Mouse (Mus musculus) layer of hippocampus, postnatal 25 days (tissue): ENCODE measurements around the gene Mapk8ip1. TPM values are rescaled to one million over a fixed set of nuclear protein-coding genes. Genes with fewer than 3 reads are reported as not detected.
"Not testable (repeated sequence)": the region's sequence is repeated elsewhere in the genome, so short reads cannot be mapped to it uniquely, and the experiment has no call there.

Experiments used
- DNase-seq, 2 experiments: peaks; one replicate each; pipeline ENCODE4 v3.0.0; 2022; ENCODE audit warnings: mixed read lengths in 2 of 2, low spot score in 1 of 2; ENCODE audit errors: extremely low spot score in 1 of 2
- total RNA-seq, 2 experiments: library from RNA; stranded (reverse); gene quantifications; 2 replicates each; pipeline ENCODE4 v1.2.3; 2021

Mapk8ip1 gene
- total RNA-seq, 2 experiments from 2014 or later, result 339 to 369 TPM

- no peak for DNase-seq
Measured at GRCm38 (mm10) chr2:92426426-92426825, 25.4 kb upstream of the Mapk8ip1 start.

- DNase-seq, result no peak
Measured at GRCm38 (mm10) chr2:92425366-92425765, 24.3 kb upstream of the Mapk8ip1 start.

DNA sequence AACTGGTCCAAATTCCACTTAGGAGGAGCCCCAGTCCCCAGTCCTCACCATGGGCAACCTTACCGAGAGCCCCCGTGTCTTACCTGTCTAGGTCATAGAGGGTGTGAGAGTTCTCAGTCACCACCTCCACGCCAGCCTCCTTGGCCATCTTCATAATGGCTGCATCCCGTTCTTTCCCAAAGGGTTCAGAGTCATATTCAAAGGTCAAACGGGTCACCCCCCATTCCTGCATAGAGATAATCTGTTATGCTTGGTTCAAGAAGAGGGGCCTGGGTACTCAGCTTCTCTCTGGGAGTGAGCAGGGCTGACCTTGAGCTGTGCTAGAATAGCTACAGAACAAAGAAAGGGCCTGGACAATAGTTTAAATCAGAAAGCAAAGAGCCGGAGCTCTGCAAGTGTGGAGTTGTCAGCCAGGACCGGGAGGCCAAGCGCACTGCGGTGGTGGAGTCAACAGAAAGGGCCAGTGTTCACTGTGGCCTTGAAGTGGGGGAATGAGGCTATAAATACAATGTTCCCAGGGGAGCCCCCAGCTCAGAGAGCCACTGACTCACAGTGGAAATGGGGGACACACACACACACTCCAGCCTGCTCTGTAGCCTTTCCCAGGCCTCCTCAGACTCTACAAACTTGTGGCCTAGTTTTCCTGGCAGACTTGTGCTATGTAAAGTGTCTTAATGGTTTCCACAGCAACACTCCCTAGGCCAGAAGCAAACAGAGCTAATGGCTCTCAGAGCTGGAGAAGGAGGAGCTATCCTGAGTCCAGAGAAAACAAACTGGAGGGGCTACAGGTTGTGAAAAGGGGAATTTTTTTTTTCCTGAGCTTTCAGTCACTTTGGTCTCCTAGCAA lies 23.6 kb upstream of the Mapk8ip1 start:
- no peak for DNase-seq

GRCm38 (mm10) chr2:92423702-92424461 lies 22.8 kb upstream of the Mapk8ip1 start:
- DNase-seq, result peak; percentile 72 to 76

- DNase-seq, result no peak
Measured at GRCm38 (mm10) chr2:92423156-92423555, 22.1 kb upstream of the Mapk8ip1 start.

DNA sequence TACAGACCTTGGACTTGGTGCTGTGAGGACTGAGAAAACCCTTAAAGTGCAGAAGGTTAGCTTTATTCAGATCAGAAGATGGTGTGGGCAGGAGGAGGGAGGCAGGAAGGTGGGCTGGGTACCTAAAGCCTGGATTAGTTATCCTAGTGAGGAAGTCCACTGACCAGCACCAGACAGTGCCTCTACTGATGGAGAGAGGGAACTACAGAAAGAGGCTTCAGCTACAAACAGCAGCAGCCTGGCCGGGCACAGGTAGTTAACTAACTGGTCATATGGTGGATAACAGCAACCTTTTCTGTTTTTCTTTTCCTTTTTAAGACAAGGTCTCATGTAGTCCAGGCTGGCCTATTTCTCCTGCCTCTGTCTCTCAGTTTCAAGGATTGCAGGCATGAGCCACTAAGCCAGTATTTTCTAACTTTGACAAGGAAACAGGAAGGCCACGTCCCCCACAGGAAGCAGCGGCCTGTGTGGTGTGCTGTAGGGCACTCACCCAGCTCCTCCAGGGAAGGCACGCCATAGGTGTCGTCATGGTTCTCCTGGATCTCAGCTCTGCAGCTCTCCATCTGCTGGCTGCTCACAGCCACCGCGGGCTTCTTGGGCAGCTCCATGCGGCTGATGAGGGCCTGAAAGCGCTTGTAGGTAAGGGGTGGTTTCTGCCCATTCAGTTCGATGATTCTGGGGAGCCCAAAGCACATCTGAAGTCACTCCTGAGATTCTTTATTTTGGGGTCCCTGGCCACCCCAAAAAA lies 21.5 kb upstream of the Mapk8ip1 start:
- no peak for DNase-seq

DNA sequence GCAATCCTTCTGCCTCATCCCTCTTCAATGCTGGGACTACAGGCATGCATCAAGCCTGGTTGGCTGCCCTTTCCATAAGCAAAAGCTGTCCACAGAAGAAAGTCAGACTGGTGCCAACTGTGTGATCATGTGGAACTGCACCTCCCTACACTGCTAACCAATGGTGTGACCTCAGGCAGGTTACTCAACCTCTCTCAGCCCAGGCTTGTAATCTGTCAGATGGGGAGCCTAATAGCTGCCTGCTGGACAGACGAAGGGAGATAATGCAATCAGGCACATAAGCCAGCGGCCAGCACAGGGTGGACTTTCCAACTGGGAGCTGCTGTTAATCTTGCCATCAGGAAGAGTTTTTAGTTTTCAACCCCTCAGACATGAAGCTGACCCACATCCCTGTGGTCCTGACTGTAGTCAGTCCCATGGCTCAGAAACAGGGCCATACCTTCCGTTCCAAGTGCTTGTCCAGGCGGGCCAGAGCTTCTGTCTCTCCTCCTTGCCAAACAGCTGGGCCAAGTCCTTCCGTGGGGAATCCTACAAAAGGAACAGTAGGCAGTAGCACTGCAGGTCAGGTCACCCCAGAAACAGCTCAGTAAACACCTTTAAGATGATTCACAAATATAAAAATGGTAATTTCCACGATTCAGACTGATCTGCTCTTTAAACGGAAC lies 20.8 kb upstream of the Mapk8ip1 start:
- DNase-seq, result no peak

DNA sequence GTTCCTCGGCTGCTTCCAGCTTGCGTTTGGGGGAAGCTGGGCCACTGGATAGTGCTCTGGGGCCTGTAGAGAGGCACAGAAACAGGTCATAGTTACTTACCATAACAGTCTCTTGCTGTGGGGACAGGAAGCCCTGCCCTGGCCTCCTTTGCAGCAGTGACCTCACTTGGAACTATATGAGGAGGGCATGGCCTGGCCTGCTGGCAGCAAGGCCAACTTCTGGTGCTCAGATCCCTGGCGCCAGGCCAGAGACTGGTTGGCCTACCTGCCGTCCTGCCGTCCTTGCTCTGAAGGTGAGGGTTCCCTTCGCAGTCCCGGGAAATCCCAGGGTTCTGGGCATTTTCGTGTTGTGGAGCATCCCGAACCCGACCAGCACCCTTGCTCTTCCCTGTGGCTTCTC lies 10.6 kb upstream of the Mapk8ip1 start:
- DNase-seq, result no peak

DNA sequence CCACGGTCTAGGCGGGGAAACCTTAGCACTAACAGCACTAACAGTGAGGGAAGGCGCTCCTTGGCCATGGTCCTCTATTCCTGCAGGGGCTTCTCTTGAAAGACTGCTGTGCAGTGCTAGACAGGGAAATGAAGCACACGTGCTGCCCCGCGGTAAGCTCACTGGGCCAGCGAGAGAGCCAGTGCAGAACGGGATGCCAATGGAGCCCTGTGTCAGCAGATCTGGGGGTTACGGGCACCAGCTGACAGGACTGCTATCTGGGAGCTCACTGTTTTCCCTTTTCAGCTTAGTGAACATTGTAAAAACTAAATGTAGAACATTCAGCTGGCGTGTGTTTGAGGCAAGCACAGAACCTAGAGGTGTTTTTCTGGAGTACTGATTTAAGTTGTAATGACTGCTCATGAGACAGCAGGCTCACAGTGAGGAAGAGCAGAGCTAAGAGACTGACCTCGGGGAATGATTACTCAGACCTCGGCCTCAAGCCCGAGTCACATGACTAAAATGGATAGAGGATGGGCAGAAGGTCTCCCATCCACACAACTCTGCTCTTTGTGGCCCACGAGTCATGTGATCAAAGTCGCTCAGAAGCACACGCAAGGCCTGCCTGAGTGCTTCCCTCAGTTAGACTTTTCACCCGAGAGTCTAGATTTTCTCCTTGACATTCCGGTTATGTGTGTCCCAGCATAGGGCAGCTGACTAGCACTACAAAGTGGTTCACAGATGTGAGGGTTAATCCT lies 7.4 kb upstream of the Mapk8ip1 start:
- no peak for DNase-seq

DNA sequence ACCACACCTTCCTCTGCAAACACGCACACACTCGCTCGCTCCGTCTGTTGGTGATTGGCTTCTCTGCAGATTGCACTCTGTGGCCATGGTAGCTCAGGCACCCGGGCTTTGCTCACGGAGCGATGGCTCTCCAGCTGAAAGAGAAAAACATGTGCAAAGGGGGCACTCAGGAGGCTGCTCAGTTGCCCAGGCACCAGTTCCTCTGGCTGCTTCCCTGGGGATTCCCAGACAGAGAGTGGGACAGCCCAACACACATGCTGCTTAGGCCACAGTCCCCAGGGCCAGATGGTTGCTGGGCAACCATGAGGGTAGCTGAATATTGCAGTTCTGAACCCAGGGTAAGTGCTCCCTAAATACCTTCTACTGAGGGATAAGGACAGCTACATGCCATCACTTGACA lies 4.6 kb upstream of the Mapk8ip1 start:
- DNase-seq, result no peak

- no peak for DNase-seq
Measured at GRCm38 (mm10) chr2:92404737-92405136, 3.7 kb upstream of the Mapk8ip1 start.

DNA sequence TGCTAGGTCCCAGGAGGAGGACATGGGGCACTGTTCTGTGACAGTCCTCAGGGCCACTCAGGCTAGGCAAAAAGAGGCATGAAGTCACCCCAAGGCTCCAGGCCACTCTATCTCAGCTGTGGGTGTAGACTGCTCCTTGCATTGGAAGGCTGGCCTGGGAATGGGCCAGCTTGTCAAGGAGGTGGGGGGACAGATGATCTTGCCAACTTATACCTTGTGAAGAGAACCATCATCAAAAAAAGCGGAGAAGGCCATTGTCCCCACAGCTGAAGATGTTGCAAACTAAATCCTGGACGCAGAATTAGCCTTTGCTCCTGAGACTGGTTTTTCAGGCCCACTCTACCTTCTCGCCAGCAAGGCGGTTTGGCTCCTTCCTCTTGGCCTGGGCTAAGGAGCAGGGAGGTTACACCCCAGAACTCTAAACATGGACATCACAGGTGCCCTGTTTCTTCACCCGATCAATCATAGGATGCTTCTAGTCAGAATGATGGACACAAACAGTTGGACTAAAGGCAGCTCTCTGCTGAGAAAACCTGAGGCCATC lies 2.8 kb upstream of the Mapk8ip1 start:
- no peak for DNase-seq

GRCm38 (mm10) chr2:92402591-92403326 lies 1.7 kb upstream of the Mapk8ip1 start:
- DNase-seq, result no peak

DNA sequence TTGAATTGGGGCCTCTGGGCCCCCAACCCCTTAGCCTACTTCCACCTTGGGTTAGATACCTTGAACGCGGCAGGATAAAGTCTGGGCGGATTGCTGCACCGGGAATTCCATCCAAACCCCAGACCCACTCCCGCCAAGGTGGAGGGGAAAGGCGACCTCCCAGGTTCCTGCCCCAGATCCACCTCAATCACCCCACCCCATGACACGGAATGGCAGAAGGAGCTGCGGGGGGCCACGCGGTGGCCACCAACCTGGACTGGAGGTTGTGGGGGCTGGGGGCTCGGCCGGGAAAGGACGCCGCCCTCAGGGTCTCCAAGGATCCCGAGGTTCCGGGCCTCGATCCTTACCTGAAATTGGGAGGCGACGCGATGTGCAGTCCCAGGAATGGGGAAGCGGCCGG lies 381 bp downstream of the Mapk8ip1 start:
- DNase-seq, result no peak

DNA sequence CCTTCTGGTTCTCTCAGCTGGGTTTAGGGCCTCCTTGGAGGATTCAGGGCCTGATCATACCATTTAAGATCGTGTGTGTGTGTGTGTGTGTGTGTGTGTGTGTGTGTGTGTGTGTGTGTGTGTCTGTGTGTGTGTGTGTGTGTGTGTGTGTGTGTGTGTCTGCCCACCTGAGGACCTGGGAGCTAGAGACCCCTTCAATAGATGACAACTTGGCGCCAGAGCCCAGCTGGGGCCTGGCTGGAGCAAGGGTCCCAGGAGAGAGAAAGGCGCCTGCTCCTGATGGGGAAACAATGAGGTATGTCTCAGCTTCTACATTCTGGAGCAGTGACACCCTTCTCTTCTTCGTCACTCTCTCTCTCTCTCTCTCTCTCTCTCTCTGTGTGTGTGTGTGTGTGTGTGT lies 1.2 kb downstream of the Mapk8ip1 start:
- DNase-seq, result not testable (repeated sequence)

- DNase-seq, result no peak
Measured at GRCm38 (mm10) chr2:92397436-92397835, 3.6 kb downstream of the Mapk8ip1 start.

- DNase-seq, result no peak
Measured at GRCm38 (mm10) chr2:92395535-92395934, 5.5 kb downstream of the Mapk8ip1 start.

DNA sequence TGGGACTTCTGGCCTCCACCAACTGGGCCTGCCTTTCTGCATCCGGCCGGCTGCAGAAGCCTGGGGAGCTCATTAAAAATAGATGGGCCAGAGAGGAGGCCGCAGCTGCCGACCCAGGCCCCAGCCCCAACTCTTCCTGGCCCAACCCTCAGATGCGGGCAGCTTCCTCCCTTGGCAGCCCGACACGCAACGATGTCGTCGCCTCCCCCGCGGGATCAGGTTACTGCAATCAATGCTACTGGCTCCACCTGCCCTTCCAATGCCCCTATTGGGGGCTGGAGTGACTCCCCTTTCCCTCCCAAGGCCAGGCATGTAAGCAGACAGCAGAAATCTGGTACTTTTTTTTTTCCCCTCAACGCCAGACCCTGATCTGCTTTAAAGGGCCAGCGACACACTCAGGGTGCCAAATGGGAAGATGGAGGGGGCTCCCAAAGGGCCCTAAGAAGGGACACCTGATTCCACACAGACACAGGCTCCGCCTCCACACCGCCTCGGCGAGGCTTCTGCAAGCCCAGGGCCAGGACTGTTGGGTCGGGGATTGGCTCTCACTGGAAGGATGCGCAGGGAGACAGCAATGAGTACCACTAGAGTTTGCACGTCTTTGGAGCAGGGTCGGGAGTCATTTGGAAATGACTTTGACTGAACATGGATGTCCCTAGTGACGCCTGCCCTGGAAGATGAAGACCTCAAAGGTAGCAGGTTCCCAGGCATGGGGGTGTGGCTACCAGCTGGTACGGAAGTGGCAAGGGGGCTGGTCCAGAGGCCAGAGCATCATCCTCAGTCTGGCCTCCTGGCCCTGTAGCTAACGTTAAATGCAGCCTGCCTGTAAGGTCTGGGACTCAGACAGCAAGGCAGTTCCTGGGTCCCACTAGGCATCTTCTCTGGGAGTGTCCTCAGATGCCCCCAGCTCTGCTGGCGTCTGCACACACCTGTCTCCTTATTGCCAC lies 8.5 kb downstream of the Mapk8ip1 start:
- DNase-seq, result no peak
